Mouse (Mus musculus) small intestine, adult 2 months (tissue): Measurements from ENCODE around the gene Acsl4.

Source experiments
- CTCF ChIP-seq: fragments of 200-500 bp; IDR thresholded peaks from 2 replicates; pipeline ENCODE4 v1.5.1; 2012; ENCODE audit warnings: low read depth, mild to moderate bottlenecking, control low read depth, inconsistent platforms, low read length, moderate library complexity, mixed read lengths; ENCODE audit not compliant: insufficient replicate concordance, insufficient read length; ENCODE audit errors: extremely low read depth
- POLR2A ChIP-seq: fragments of 200-500 bp; IDR thresholded peaks from 2 replicates; pipeline ENCODE4 v1.6.1; 2012; ENCODE audit warnings: low read depth, mild to moderate bottlenecking, control low read depth, inconsistent platforms, low read length, moderate library complexity

DNA sequence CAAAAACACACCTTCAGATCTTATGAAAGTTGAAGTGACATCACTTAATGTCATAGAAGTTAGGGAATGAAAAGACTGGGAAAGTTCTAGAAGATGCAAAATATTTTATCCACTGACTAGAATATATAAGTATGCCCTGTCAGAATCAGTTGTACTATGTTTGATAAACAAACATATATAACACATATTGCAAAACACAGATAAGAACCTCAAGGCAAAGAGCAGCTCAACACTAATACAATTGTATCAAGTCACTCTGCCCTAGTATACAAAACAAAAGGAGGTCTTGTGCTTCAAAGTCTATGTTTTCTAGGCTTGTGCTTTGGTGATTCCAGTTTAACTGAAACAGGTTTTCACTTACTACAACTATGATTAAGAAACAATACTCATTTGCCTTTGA, 12.8 kb upstream of the Acsl4 start:
- TF ChIP-seq CTCF: no peak
- TF ChIP-seq POLR2A: no peak
